Mouse (Mus musculus): Measurements from ENCODE around the gene Col25a1.

Col25a1 gene

GRCm38 (mm10) chr3:130131201-130131600, at the start of gene Col25a1:
TSS of gene Col25a1 (plus strand) at chr3:130131501.
- no peak for DNase-seq

GRCm38 (mm10) chr3:130083312-130083711, 48.0 kb upstream of the Col25a1 start:
- no peak for DNase-seq

- DNase-seq = no peak
Measured at GRCm38 (mm10) chr3:130086372-130087080, 44.8 kb upstream of the Col25a1 start.

GRCm38 (mm10) chr3:130087466-130087865, 43.8 kb upstream of the Col25a1 start:
- no peak for DNase-seq

- no peak for DNase-seq
Measured at GRCm38 (mm10) chr3:130088654-130089053, 42.6 kb upstream of the Col25a1 start.

GRCm38 (mm10) chr3:130090460-130090859, 40.8 kb upstream of the Col25a1 start:
- DNase-seq = no peak

- DNase-seq = no peak
Measured at GRCm38 (mm10) chr3:130094125-130094704, 37.1 kb upstream of the Col25a1 start.

- peak; percentile 21 for DNase-seq
Measured at GRCm38 (mm10) chr3:130095160-130095781, 36.0 kb upstream of the Col25a1 start.

- DNase-seq = no peak
Measured at GRCm38 (mm10) chr3:130103486-130103885, 27.8 kb upstream of the Col25a1 start.

- no peak for DNase-seq
Measured at GRCm38 (mm10) chr3:130104471-130104870, 26.8 kb upstream of the Col25a1 start.

GRCm38 (mm10) chr3:130116886-130117285, 14.4 kb upstream of the Col25a1 start:
- DNase-seq = no peak

GRCm38 (mm10) chr3:130127840-130128239, 3.5 kb upstream of the Col25a1 start:
- DNase-seq = no peak

GRCm38 (mm10) chr3:130128564-130128963, 2.7 kb upstream of the Col25a1 start:
- DNase-seq = peak; percentile 74

GRCm38 (mm10) chr3:130129635-130130206, 1.6 kb upstream of the Col25a1 start:
- no peak for DNase-seq

GRCm38 (mm10) chr3:130137204-130137603, 5.9 kb downstream of the Col25a1 start:
- no peak for DNase-seq

GRCm38 (mm10) chr3:130137640-130138039, 6.3 kb downstream of the Col25a1 start:
- DNase-seq = no peak

GRCm38 (mm10) chr3:130145874-130146273, 14.6 kb downstream of the Col25a1 start:
- no peak for DNase-seq

- no peak for DNase-seq
Measured at GRCm38 (mm10) chr3:130147827-130148226, 16.5 kb downstream of the Col25a1 start.

GRCm38 (mm10) chr3:130149180-130149579, 17.9 kb downstream of the Col25a1 start:
- DNase-seq = no peak

- no peak for DNase-seq
Measured at GRCm38 (mm10) chr3:130153117-130153516, 21.8 kb downstream of the Col25a1 start.

GRCm38 (mm10) chr3:130157551-130157950, 26.2 kb downstream of the Col25a1 start:
- DNase-seq = no peak

- DNase-seq = no peak
Measured at GRCm38 (mm10) chr3:130159906-130160305, 28.6 kb downstream of the Col25a1 start.

GRCm38 (mm10) chr3:130160902-130161301, 29.6 kb downstream of the Col25a1 start:
- DNase-seq = no peak

Measured in layer of hippocampus, adult 9-11 months (tissue).